7 mouse cellular contexts compared by ENCODE assay signal in the genomic region with DNA sequence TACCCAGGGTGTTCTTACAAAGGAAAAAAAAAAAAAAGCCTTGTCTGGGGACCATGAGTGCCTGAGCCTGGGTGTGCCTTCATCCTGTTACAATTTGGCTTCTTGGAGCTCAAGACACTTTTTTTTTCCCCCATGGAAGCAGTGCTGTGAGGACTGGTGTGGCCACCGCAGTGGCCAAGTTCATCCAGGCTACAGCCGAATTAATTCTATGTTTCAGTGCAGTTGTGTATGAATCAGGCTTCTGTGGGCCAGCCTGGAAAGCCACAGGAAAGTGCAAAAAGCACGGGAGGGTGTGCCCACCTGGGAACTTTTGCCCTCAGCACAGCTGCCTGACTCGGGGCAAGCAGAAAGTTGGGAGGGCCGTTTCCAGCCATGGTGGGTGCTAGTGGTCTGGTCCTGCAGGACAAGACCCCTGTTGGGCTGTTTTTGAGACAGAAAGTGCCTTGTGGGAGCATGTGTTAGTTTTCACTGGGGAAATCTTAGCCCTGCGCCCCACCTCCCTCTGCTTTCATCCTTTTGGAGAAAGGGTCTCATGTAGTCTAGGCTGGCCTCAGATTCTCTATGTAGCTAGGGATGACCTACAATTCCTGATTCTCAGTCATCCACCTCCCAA. TPM values are rescaled to one million over a fixed set of nuclear protein-coding genes. Genes with fewer than 3 reads are reported as not detected.
DNase-seq lines count a peak whose midpoint lies in the region; ATAC-seq and TF ChIP-seq lines count a peak whose summit lies in the region.

No protein-coding gene starts in this region.

- peak overlapping the region; percentile 75 for H3K4me2 ChIP-seq in heart, embryonic 11.5 days
- H3K4me2 ChIP-seq in liver, embryonic 12.5 days = peak overlapping the region; percentile 62
- peak overlapping the region; percentile 73 for H3K4me2 ChIP-seq in stomach, embryonic 16.5 days (ENCODE audit: low read depth, low read length)

- H3K4me1 ChIP-seq in testis, adult 2 months (ENCODE audit: control insufficient read depth, insufficient read depth, low read length) = peaks cover 15% of the 10 kb centered on the region
- peaks cover 20% of the 10 kb centered on the region for H3K4me1 ChIP-seq in heart, embryonic 11.5 days (ENCODE audit: control insufficient read depth, insufficient read depth, low read length)
- peaks cover 44% of the 10 kb centered on the region for H3K4me1 ChIP-seq in liver, embryonic 12.5 days
- peaks cover 33% of the 10 kb centered on the region for H3K4me1 ChIP-seq in stomach, embryonic 16.5 days (ENCODE audit: control insufficient read depth, insufficient read depth, low read length)

- H3K27ac ChIP-seq in testis, adult 2 months (ENCODE audit: control insufficient read depth, insufficient read depth, low read depth, low read length) = peak overlapping the region; percentile 82
- peak overlapping the region; percentile 83 for H3K27ac ChIP-seq in heart, embryonic 11.5 days (ENCODE audit: low read depth, low read length)
- no peak overlapping the region for H3K27ac ChIP-seq in liver, embryonic 12.5 days
- H3K27ac ChIP-seq in stomach, embryonic 16.5 days (ENCODE audit: low read length) = peak overlapping the region; percentile 87

- DNase-seq in testis, postnatal 10 days (ENCODE audit: low spot score) = no peak
- no peak for DNase-seq in adrenal gland, postnatal 25 days

- no peaks in the 10 kb centered on the region for H3K36me3 ChIP-seq in testis, adult 2 months (ENCODE audit: control insufficient read depth, insufficient read depth, low read length)
- no peaks in the 10 kb centered on the region for H3K36me3 ChIP-seq in heart, embryonic 11.5 days (ENCODE audit: control insufficient read depth, insufficient read depth, low read length)
- H3K36me3 ChIP-seq in liver, embryonic 12.5 days = no peaks in the 10 kb centered on the region
- H3K36me3 ChIP-seq in stomach, embryonic 16.5 days (ENCODE audit: control insufficient read depth, insufficient read depth, low read length) = no peaks in the 10 kb centered on the region

- no peak for ATAC-seq in heart, embryonic 11.5 days (replicated peaks; ENCODE audit: insufficient number of reproducible peaks, low FRiP score, low TSS enrichment)
- no peak for ATAC-seq in liver, embryonic 12.5 days
- ATAC-seq in stomach, embryonic 16.5 days (ENCODE audit: insufficient read depth, low FRiP score) = no peak
- ATAC-seq in monocyte, adult 5-6 weeks (replicated peaks; ENCODE audit: insufficient number of reproducible peaks, low FRiP score, low TSS enrichment, poor library complexity, severe bottlenecking) = no peak

- no peak overlapping the region; the same call in 1 of the 2 replicates for H3K4me3 ChIP-seq in testis, adult 2 months (ENCODE audit: control insufficient read depth, low read depth, low read length)
- peak overlapping the region; percentile 49 for H3K4me3 ChIP-seq in heart, embryonic 11.5 days (ENCODE audit: low read depth, low read length)
- H3K4me3 ChIP-seq in liver, embryonic 12.5 days = peak overlapping the region; percentile 41
- peak overlapping the region; percentile 50 for H3K4me3 ChIP-seq in stomach, embryonic 16.5 days (replicated peaks; ENCODE audit: low read length)

- WGBS in heart, embryonic 11.5 days (ENCODE audit: insufficient replicate concordance) = 15% methylated on average over 6 of the region's 6 CpGs
- 22% methylated on average over 6 of the region's 6 CpGs for WGBS in liver, embryonic 12.5 days (ENCODE audit: insufficient replicate concordance)
- WGBS in stomach, embryonic 16.5 days = 33% methylated on average over 6 of the region's 6 CpGs

- no peaks in the 10 kb centered on the region for H3K27me3 ChIP-seq in testis, adult 2 months (ENCODE audit: control insufficient read depth, insufficient read depth, low read length)
- H3K27me3 ChIP-seq in heart, embryonic 11.5 days (ENCODE audit: control insufficient read depth, insufficient read depth, low read length) = 0 out of 2 replicates have a peak, but pooled peaks cover 2% of the 10 kb centered on the region
- peaks cover 36% of the 10 kb centered on the region for H3K27me3 ChIP-seq in liver, embryonic 12.5 days (replicated peaks)
- H3K27me3 ChIP-seq in stomach, embryonic 16.5 days (ENCODE audit: control insufficient read depth, insufficient read depth, low read length) = no peaks in the 10 kb centered on the region

- TF ChIP-seq CTCF in testis, adult 2 months (IDR thresholded peaks at IDR 0.05; ENCODE audit: control insufficient read depth, insufficient read depth, insufficient replicate concordance, low read depth, low read length) = no peak

- peak overlapping the region; percentile 76 for H3K9ac ChIP-seq in heart, embryonic 11.5 days (ENCODE audit: low read depth, low read length)
- H3K9ac ChIP-seq in liver, embryonic 12.5 days = peak overlapping the region; percentile 40; the same call in 1 of the 2 replicates
- peak overlapping the region; percentile 77 for H3K9ac ChIP-seq in stomach, embryonic 16.5 days (ENCODE audit: low read length)

- TF ChIP-seq POLR2A in testis, adult 2 months (IDR thresholded peaks at IDR 0.05; ENCODE audit: control insufficient read depth, low read depth, low read length) = no peak

- no peaks in the 10 kb centered on the region for H3K9me3 ChIP-seq in heart, embryonic 11.5 days (replicated peaks; ENCODE audit: control insufficient read depth, low read length)
- H3K9me3 ChIP-seq in liver, embryonic 12.5 days (replicated peaks) = 0 out of 2 replicates have a peak, but pooled peaks cover 5% of the 10 kb centered on the region
- no peaks in the 10 kb centered on the region for H3K9me3 ChIP-seq in stomach, embryonic 16.5 days (replicated peaks; ENCODE audit: control insufficient read depth, low read length)

RNA-seq across cellular contexts. Expression of gene Ddit4, which starts 18.9 kb away (rescaled TPM):
- polyA plus RNA-seq in testis, adult 2 months (2012; rRNA removed) = 19.9 and 23.0 TPM in 2 replicates
- polyA plus RNA-seq in heart, embryonic 11.5 days (2014; fragmentation: Nextera tagmentation; extraction: Ambion mirVana) = 1.9 and 3.4 TPM in 2 replicates
- polyA plus RNA-seq in liver, embryonic 12.5 days (2016; fragmentation: Nextera tagmentation; extraction: Ambion mirVana) = 5.4 and 6.9 TPM in 2 replicates
- 30.4 and 34.8 TPM in 2 replicates for polyA plus RNA-seq in stomach, embryonic 16.5 days (2015; fragmentation: Nextera tagmentation; extraction: Ambion mirVana)
- total RNA-seq in monocyte, adult 5-6 weeks (2017) = 29.5 to 34.2 TPM (median 34.2 TPM) in 3 replicates
- 35.7 and 57.7 TPM in 2 replicates for total RNA-seq in adrenal gland, postnatal 25 days (2021)

RNA-seq across cellular contexts. Expression of gene Ascc1, which starts 32.0 kb away (rescaled TPM):
- 97.0 and 99.2 TPM in 2 replicates for polyA plus RNA-seq in testis, adult 2 months (2012; rRNA removed)
- polyA plus RNA-seq in heart, embryonic 11.5 days (2014; fragmentation: Nextera tagmentation; extraction: Ambion mirVana) = 34.5 and 36.2 TPM in 2 replicates
- polyA plus RNA-seq in liver, embryonic 12.5 days (2016; fragmentation: Nextera tagmentation; extraction: Ambion mirVana) = 22.6 and 23.4 TPM in 2 replicates
- polyA plus RNA-seq in stomach, embryonic 16.5 days (2015; fragmentation: Nextera tagmentation; extraction: Ambion mirVana) = 45.2 and 46.2 TPM in 2 replicates
- total RNA-seq in monocyte, adult 5-6 weeks (2017) = 13.0 to 19.4 TPM (median 18.4 TPM) in 3 replicates
- total RNA-seq in adrenal gland, postnatal 25 days (2021) = 28.8 and 33.8 TPM in 2 replicates

RNA-seq across cellular contexts. Expression of gene Anapc16, which starts 32.4 kb away (rescaled TPM):
- 41.3 and 42.5 TPM in 2 replicates for polyA plus RNA-seq in testis, adult 2 months (2012; rRNA removed)
- polyA plus RNA-seq in heart, embryonic 11.5 days (2014; fragmentation: Nextera tagmentation; extraction: Ambion mirVana) = 70.6 and 84.1 TPM in 2 replicates
- polyA plus RNA-seq in liver, embryonic 12.5 days (2016; fragmentation: Nextera tagmentation; extraction: Ambion mirVana) = 55.3 and 63.1 TPM in 2 replicates
- 75.6 and 90.7 TPM in 2 replicates for polyA plus RNA-seq in stomach, embryonic 16.5 days (2015; fragmentation: Nextera tagmentation; extraction: Ambion mirVana)
- 69.0 to 89.0 TPM (median 82.7 TPM) in 3 replicates for total RNA-seq in monocyte, adult 5-6 weeks (2017)
- 64.1 and 67.8 TPM in 2 replicates for total RNA-seq in adrenal gland, postnatal 25 days (2021)
